Mouse (Mus musculus) liver, embryonic 18 days (tissue): ENCODE measurements around the gene Ifna6. TPM values are rescaled to one million over a fixed set of nuclear protein-coding genes. Genes with fewer than 3 reads are reported as not detected.

Experiments used
- polyA plus RNA-seq: library from polyadenylated mRNA; depleted of rRNA; stranded (reverse); fragments of >200 nt; gene quantifications from 2 replicates; pipeline ENCODE4 v1.2.3, GENCODE M21; 2012; rRNA removed

Ifna6 gene
- polyA plus RNA-seq = not detected in 2 replicates

DNA sequence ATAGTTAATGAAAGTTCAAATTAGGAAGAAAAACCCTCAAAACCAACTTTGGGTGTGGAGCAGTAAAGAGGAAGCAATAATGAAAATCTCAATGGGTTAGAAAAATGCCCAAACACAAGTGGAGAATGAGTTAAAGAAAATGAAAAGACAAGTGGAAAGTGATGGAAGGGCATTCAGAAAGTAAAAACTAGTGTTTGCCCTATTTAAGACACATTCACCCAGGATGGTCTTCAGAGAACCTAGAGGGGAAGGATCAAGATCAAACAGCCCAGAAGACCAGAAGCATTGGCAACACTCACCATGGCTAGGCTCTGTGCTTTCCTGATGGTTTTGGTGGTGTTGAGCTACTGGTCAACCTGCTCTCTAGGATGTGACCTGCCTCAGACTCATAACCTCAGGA, at the start of gene Ifna6:
TSS of gene Ifna6 (plus strand) at position 301 of the 400 bp plus-strand sequence.

DNA sequence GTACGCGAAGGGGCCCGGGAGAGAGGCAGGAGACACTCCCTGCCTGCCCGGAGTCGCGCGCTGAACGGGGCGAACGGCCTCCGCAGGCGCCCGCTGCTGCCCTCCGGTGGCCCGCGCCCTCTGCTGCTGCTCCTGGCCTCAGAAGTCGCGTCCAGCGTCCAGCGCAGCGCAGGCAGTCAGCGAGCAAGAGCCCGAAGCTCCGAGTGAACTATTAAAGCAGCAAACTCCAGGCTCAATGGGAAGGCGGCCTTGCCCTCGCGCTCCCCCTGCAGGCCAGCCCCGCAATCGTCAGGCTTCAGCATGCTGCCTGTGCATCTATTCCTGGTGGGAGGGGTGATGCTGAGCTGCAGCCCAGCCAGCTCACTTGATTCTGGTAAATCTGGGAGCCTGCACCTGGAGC, 47.7 kb upstream of the Ifna6 start, which contains the start of gene Gm13272:
TSS of gene Gm13272 (plus strand) at position 301 of the 400 bp plus-strand sequence.

DNA sequence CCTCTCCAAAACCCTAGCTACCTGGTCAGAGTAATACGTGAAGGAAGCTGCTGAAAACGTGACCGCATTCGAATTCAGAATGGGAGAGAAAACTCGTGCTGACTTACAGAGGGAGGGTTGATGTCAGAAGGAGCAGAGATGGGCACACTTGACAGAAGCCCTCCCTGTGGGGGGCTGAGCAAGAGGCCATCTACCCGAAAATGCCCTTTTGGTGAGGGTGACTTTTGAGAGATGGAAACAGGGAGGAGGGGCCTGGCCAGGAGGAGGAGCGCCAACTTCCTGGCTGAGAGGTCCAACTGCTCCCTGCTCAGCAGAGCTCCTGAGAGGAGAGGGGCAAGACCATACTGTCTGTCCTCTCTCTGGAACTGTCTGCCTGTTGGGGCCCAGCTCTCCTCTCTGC, 45.4 kb upstream of the Ifna6 start, which contains the start of gene Ifnz:
TSS of gene Ifnz (plus strand) at position 301 of the 400 bp plus-strand sequence.

DNA sequence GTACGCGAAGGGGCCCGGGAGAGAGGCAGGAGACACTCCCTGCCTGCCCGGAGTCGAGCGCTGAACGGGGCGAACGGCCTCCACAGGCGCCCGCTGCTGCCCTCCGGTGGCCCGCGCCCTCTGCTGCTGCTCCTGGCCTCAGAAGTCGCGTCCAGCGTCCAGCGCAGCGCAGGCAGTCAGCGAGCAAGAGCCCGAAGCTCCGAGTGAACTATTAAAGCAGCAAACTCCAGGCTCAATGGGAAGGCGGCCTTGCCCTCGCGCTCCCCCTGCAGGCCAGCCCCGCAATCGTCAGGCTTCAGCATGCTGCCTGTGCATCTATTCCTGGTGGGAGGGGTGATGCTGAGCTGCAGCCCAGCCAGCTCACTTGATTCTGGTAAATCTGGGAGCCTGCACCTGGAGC, 41.8 kb upstream of the Ifna6 start, which contains the start of gene Gm13276:
TSS of gene Gm13276 (plus strand) at position 301 of the 400 bp plus-strand sequence.

DNA sequence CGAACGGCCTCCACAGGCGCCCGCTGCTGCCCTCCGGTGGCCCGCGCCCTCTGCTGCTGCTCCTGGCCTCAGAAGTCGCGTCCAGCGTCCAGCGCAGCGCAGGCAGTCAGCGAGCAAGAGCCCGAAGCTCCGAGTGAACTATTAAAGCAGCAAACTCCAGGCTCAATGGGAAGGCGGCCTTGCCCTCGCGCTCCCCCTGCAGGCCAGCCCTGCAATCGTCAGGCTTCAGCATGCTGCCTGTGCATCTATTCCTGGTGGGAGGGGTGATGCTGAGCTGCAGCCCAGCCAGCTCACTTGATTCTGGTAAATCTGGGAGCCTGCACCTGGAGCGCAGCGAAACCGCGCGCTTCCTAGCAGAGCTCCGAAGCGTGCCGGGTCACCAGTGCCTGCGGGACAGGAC, 38.8 kb upstream of the Ifna6 start, which contains the start of gene Gm13277:
TSS of gene Gm13277 (plus strand) at position 231 of the 400 bp plus-strand sequence.

DNA sequence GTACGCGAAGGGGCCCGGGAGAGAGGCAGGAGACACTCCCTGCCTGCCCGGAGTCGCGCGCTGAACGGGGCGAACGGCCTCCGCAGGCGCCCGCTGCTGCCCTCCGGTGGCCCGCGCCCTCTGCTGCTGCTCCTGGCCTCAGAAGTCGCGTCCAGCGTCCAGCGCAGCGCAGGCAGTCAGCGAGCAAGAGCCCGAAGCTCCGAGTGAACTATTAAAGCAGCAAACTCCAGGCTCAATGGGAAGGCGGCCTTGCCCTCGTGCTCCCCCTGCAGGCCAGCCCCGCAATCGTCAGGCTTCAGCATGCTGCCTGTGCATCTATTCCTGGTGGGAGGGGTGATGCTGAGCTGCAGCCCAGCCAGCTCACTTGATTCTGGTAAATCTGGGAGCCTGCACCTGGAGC, 36.0 kb upstream of the Ifna6 start, which contains the start of gene Gm13278:
TSS of gene Gm13278 (plus strand) at position 301 of the 400 bp plus-strand sequence.

DNA sequence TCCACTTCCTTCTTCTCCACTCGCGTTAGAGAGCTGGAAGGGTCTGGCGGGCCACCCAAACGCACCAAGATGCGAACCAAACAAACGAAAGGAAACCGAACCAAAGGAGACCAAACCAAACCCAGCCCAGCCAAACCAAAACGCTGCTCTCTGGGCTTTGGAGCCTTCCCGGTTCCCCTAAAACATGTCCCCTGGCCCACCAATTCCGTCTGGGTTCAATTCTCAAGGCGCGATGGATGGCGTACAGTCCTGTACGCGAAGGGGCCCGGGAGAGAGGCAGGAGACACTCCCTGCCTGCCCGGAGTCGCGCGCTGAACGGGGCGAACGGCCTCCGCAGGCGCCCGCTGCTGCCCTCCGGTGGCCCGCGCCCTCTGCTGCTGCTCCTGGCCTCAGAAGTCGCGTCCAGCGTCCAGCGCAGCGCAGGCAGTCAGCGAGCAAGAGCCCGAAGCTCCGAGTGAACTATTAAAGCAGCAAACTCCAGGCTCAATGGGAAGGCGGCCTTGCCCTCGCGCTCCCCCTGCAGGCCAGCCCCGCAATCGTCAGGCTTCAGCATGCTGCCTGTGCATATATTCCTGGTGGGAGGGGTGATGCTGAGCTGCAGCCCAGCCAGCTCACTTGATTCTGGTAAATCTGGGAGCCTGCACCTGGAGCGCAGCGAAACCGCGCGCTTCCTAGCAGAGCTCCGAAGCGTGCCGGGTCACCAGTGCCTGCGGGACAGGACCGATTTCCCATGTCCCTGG, 33.1 kb upstream of the Ifna6 start, which contains the start of gene Gm13275:
TSS of gene Gm13275 (plus strand) at position 552 of the 740 bp plus-strand sequence.

DNA sequence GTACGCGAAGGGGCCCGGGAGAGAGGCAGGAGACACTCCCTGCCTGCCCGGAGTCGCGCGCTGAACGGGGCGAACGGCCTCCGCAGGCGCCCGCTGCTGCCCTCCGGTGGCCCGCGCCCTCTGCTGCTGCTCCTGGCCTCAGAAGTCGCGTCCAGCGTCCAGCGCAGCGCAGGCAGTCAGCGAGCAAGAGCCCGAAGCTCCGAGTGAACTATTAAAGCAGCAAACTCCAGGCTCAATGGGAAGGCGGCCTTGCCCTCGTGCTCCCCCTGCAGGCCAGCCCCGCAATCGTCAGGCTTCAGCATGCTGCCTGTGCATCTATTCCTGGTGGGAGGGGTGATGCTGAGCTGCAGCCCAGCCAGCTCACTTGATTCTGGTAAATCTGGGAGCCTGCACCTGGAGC, 30.1 kb upstream of the Ifna6 start, which contains the start of gene Gm13279:
TSS of gene Gm13279 (plus strand) at position 301 of the 400 bp plus-strand sequence.

DNA sequence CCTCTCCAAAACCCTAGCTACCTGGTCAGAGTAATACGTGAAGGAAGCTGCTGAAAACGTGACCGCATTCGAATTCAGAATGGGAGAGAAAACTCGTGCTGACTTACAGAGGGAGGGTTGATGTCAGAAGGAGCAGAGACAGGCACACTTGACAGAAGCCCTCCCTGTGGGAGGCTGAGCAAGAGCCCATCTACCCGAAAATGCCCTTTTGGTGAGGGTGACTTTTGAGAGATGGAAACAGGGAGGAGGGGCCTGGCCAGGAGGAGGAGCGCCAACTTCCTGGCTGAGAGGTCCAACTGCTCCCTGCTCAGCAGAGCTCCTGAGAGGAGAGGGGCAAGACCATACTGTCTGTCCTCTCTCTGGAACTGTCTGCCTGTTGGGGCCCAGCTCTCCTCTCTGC, 27.9 kb upstream of the Ifna6 start, which contains the start of gene Gm13285:
TSS of gene Gm13285 (plus strand) at position 301 of the 400 bp plus-strand sequence.

DNA sequence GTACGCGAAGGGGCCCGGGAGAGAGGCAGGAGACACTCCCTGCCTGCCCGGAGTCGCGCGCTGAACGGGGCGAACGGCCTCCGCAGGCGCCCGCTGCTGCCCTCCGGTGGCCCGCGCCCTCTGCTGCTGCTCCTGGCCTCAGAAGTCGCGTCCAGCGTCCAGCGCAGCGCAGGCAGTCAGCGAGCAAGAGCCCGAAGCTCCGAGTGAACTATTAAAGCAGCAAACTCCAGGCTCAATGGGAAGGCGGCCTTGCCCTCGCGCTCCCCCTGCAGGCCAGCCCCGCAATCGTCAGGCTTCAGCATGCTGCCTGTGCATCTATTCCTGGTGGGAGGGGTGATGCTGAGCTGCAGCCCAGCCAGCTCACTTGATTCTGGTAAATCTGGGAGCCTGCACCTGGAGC, 24.3 kb upstream of the Ifna6 start, which contains the start of gene Gm13287:
TSS of gene Gm13287 (plus strand) at position 301 of the 400 bp plus-strand sequence.

DNA sequence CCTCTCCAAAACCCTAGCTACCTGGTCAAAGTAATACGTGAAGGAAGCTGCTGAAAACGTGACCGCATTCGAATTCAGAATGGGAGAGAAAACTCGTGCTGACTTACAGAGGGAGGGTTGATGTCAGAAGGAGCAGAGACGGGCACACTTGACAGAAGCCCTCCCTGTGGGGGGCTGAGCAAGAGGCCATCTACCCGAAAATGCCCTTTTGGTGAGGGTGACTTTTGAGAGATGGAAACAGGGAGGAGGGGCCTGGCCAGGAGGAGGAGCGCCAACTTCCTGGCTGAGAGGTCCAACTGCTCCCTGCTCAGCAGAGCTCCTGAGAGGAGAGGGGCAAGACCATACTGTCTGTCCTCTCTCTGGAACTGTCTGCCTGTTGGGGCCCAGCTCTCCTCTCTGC, 22.0 kb upstream of the Ifna6 start, which contains the start of gene Gm13288:
TSS of gene Gm13288 (plus strand) at position 301 of the 400 bp plus-strand sequence.

DNA sequence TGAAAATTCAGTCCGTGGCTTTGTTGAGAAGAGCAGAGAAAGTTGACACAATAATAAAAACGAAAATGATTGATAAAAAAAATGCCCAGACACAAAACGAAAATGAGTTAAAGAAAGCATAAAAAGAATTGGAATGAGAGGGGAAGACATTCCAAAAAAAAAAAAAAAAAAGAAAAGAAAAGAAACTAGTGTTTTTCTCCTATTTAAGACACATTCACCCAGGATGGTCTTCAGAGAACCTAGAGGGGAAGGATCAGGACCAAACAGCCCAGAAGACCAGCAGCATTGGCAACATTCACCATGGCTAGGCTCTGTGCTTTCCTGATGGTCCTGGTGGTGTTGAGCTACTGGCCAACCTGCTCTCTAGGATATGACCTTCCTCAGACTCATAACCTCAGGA, 11.3 kb upstream of the Ifna6 start, which contains the start of gene Ifna7:
TSS of gene Ifna7 (plus strand) at position 301 of the 400 bp plus-strand sequence.

DNA sequence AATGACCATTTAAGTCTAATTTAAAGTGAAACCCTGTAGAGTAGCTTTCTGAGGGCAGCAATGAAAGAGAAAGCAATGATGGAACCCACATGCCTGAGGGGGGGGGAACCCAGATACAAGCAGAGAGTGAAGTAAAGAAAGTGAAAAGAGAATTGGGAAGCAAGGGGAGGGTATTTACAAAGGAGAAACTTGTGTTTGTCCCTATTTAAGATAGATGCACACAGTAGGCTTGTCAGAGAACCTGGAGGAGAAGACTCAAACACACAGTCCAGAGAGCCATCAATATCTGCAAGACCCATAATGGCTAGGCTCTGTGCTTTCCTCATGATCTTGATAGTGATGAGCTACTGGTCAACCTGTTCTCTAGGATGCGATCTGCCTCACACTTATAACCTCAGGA, 7.6 kb upstream of the Ifna6 start, which contains the start of gene Ifna11:
TSS of gene Ifna11 (plus strand) at position 301 of the 400 bp plus-strand sequence.

DNA sequence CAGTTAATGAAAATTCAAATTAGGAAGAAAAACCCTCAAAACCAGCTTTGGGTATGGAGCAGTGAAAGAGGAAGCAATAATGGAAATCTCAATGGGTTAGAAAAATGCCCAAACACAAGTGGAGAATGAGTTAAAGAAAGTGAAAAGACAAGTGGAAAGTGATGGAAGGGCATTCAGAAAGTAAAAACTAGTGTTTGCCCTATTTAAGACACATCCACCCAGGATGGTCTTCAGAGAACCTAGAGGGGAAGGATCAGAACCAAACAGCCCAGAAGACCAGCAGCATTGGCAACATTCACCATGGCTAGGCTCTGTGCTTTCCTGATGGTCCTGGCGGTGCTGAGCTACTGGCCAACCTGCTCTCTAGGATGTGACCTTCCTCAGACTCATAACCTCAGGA, 8.0 kb downstream of the Ifna6 start, which contains the start of gene Ifna5:
TSS of gene Ifna5 (plus strand) at position 301 of the 400 bp plus-strand sequence.

DNA sequence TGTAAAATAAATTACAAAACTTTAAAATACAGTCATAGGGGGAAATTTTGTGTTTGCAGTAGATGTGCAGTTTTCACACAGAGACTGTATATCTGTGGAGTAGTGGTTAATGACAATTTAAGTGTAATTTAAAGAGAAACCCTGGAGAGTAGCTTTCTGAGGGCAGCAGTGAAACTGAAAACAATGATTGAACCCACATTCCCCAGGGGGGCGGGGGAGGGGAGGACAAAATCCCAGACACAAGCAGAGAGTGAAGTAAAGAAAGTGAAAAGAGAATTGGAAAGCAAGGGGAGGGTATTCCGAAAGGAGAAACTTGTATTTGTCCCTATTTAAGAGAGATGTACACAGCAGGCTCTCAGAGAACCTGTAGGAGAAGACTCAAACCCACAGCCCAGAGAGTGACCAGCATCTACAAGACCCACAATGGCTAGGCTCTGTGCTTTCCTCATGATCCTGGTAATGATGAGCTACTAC, 14.3 kb downstream of the Ifna6 start, which contains the start of gene Ifna4:
TSS of gene Ifna4 (plus strand) at position 424 of the 474 bp plus-strand sequence.

DNA sequence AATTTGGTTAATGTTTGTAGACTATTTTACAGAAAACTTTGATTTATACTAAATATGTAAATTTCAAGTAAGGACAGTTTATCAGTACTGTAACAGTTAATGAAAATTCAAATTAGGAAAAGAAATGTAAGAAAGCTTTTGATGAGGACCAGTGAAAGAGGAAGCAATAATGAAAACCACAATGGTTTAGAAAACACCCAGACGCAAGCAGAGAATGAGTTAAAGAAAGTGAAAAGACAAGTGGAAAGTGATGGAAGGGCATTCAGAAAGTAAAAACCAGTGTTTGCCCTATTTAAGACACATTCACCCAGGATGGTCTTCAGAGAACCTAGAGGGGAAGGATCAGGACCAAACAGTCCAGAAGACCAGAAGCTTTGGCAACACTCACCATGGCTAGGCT, 22.5 kb downstream of the Ifna6 start, which contains the start of gene Ifna1:
TSS of gene Ifna1 (plus strand) at position 390 of the 400 bp plus-strand sequence.

Other genes starting within 250 kb of the Ifna6 start
- not detected in 2 replicates for gene Ifna9, start 235.0 kb upstream of the Ifna6 start, polyA plus RNA-seq
- not detected in 2 replicates for gene Ifna12, start 224.0 kb upstream of the Ifna6 start, polyA plus RNA-seq
- gene C87499, start 193.0 kb upstream of the Ifna6 start, polyA plus RNA-seq = not detected in 2 replicates
- gene Ifna13, start 183.0 kb upstream of the Ifna6 start, polyA plus RNA-seq = not detected in 2 replicates
- not detected in 2 replicates for gene Ifna16, start 150.5 kb upstream of the Ifna6 start, polyA plus RNA-seq
- not detected in 2 replicates for gene Ifna2, start 143.5 kb upstream of the Ifna6 start, polyA plus RNA-seq
- not detected in 2 replicates for gene Ifnab, start 136.1 kb upstream of the Ifna6 start, polyA plus RNA-seq
- gene Gm26566, start 105.6 kb upstream of the Ifna6 start, polyA plus RNA-seq = 0.03 and 0.05 TPM in 2 replicates
- 9.8 and 10.8 TPM in 2 replicates for gene Klhl9, start 105.0 kb upstream of the Ifna6 start, polyA plus RNA-seq
- gene Gm13271, start 72.5 kb upstream of the Ifna6 start, polyA plus RNA-seq = not detected in 2 replicates
- gene Gm13283, start 67.3 kb upstream of the Ifna6 start, polyA plus RNA-seq = 0.04 TPM in 1 of 2 replicates, not detected in the other
- not detected in 2 replicates for gene Gm13290, start 53.6 kb upstream of the Ifna6 start, polyA plus RNA-seq
- not detected in 2 replicates for gene Gm13289, start 50.5 kb upstream of the Ifna6 start, polyA plus RNA-seq
- gene Gm13272, start 47.6 kb upstream of the Ifna6 start, polyA plus RNA-seq = not detected in 2 replicates
- 0.02 and 0.04 TPM in 2 replicates for gene Ifnz, start 45.3 kb upstream of the Ifna6 start, polyA plus RNA-seq
- not detected in 2 replicates for gene Gm13276, start 41.7 kb upstream of the Ifna6 start, polyA plus RNA-seq
- gene Gm13277, start 38.8 kb upstream of the Ifna6 start, polyA plus RNA-seq = not detected in 2 replicates
- gene Gm13278, start 35.9 kb upstream of the Ifna6 start, polyA plus RNA-seq = not detected in 2 replicates
- not detected in 2 replicates for gene Gm13275, start 32.9 kb upstream of the Ifna6 start, polyA plus RNA-seq
- not detected in 2 replicates for gene Gm13279, start 30.0 kb upstream of the Ifna6 start, polyA plus RNA-seq
- gene Gm13285, start 27.8 kb upstream of the Ifna6 start, polyA plus RNA-seq = not detected in 2 replicates
- not detected in 2 replicates for gene Gm13287, start 24.2 kb upstream of the Ifna6 start, polyA plus RNA-seq
- 0.02 TPM in 1 of 2 replicates, not detected in the other for gene Gm13288, start 21.9 kb upstream of the Ifna6 start, polyA plus RNA-seq
- not detected in 2 replicates for gene Ifna7, start 11.2 kb upstream of the Ifna6 start, polyA plus RNA-seq
- not detected in 2 replicates for gene Ifna11, start 7.5 kb upstream of the Ifna6 start, polyA plus RNA-seq
- gene Ifna5, start 8.1 kb downstream of the Ifna6 start, polyA plus RNA-seq = not detected in 2 replicates
- not detected in 2 replicates for gene Ifna4, start 14.4 kb downstream of the Ifna6 start, polyA plus RNA-seq
- not detected in 2 replicates for gene Ifna1, start 22.7 kb downstream of the Ifna6 start, polyA plus RNA-seq
- gene Ifne, start 52.8 kb downstream of the Ifna6 start, polyA plus RNA-seq = not detected in 2 replicates